Mouse (Mus musculus): ENCODE data around the gene Ces2b. TPM values are rescaled to one million over a fixed set of nuclear protein-coding genes. Genes with fewer than 3 reads are reported as not detected.
"Not testable (repeated sequence)": the region's sequence is repeated elsewhere in the genome, so short reads cannot be mapped to it uniquely, and the experiment has no call there.

Gene Ces2b
- polyA plus RNA-seq, 1 experiment: not detected

- H3K4me1 ChIP-seq (ENCODE audit: control insufficient read depth, insufficient read depth, insufficient read length, low read length); H3K4me3 ChIP-seq (ENCODE audit: insufficient read depth, low read depth, low read length): not testable (repeated sequence)
Observed at GRCm38 (mm10) chr8:104868876-104869275, 37.5 kb downstream of the Ces2b start.

GRCm38 (mm10) chr8:104886223-104886926 lies 55.0 kb downstream of the Ces2b start:
- not testable (repeated sequence) for H3K4me3 ChIP-seq (ENCODE audit: insufficient read depth, low read depth, low read length); H3K27ac ChIP-seq (replicated peaks; ENCODE audit: low read depth, low read length); H3K4me1 ChIP-seq (ENCODE audit: control insufficient read depth, insufficient read depth, insufficient read length, low read length)

More at GRCm38 (mm10) chr8:104868876-104869275, 37.5 kb downstream of the Ces2b start:
- not testable (repeated sequence) for H3K27ac ChIP-seq (replicated peaks; ENCODE audit: low read depth, low read length)

Other genes starting within 250 kb of the Ces2b start
- 23.7 and 36.2 TPM in 2 replicates for gene Pdp2, start 240.1 kb upstream of the Ces2b start, polyA plus RNA-seq (2012; ENCODE audit: insufficient read depth, insufficient read length, missing spikeins)
- gene Cdh16, start 207.2 kb upstream of the Ces2b start, polyA plus RNA-seq (2012; ENCODE audit: insufficient read depth, insufficient read length, missing spikeins): not detected in 2 replicates
- gene Rrad, start 200.2 kb upstream of the Ces2b start, polyA plus RNA-seq (2012; ENCODE audit: insufficient read depth, insufficient read length, missing spikeins): 1.5 and 2.0 TPM in 2 replicates
- gene Ciao2b, start 189.6 kb upstream of the Ces2b start, polyA plus RNA-seq (2012; ENCODE audit: insufficient read depth, insufficient read length, missing spikeins): 62.5 and 67.4 TPM in 2 replicates
- not detected in 2 replicates for gene Ces2a, start 97.6 kb upstream of the Ces2b start, polyA plus RNA-seq (2012; ENCODE audit: insufficient read depth, insufficient read length, missing spikeins)
- gene Ces2c, start 15.5 kb downstream of the Ces2b start, polyA plus RNA-seq (2012; ENCODE audit: insufficient read depth, insufficient read length, missing spikeins): not detected in 2 replicates
- gene Ces2e, start 94.7 kb downstream of the Ces2b start, polyA plus RNA-seq (2012; ENCODE audit: insufficient read depth, insufficient read length, missing spikeins): not detected in 2 replicates
- gene Ces2f, start 115.8 kb downstream of the Ces2b start, polyA plus RNA-seq (2012; ENCODE audit: insufficient read depth, insufficient read length, missing spikeins): not detected in 2 replicates
- gene Ces2g, start 130.1 kb downstream of the Ces2b start, polyA plus RNA-seq (2012; ENCODE audit: insufficient read depth, insufficient read length, missing spikeins): 1.5 and 2.6 TPM in 2 replicates
- not detected in 2 replicates for gene Ces2h, start 169.3 kb downstream of the Ces2b start, polyA plus RNA-seq (2012; ENCODE audit: insufficient read depth, insufficient read length, missing spikeins)
- gene Ces3a, start 217.0 kb downstream of the Ces2b start, polyA plus RNA-seq (2012; ENCODE audit: insufficient read depth, insufficient read length, missing spikeins): 0.91 TPM in 1 of 2 replicates, not detected in the other

All from brown adipose tissue, adult 24 weeks (tissue).